Mouse (Mus musculus) hindbrain, embryonic 11.5 days (tissue): ENCODE measurements around the gene Lrp6. TPM values are rescaled to one million over a fixed set of nuclear protein-coding genes. Genes with fewer than 3 reads are reported as not detected.

ENCODE experiments used
- ATAC-seq: fragments of 200-750 bp; cut with Nextera tagmentation; 2 replicates; pipeline ENCODE4 v1.8.0; 2017; ENCODE audit warnings: mild to moderate bottlenecking, moderate TSS enrichment, moderate library complexity; ENCODE audit not compliant: low FRiP score
- DNase-seq: peaks from one replicate; pipeline ENCODE4 v3.0.0-alpha.2; 2015; ENCODE audit warnings: low spot score
- H3K27ac ChIP-seq: fragments of 300-500 bp; sonication (generic); 2 replicates; pipeline ENCODE4 v1.5.1; 2014; ENCODE audit warnings: mild to moderate bottlenecking, low read depth, low read length
- H3K27me3 ChIP-seq: fragments of 300-500 bp; sonication (generic); 2 replicates; pipeline ENCODE4 v1.6.1; 2014; ENCODE audit warnings: mild to moderate bottlenecking, low read length, moderate library complexity, mixed read lengths; ENCODE audit not compliant: control insufficient read depth, insufficient read depth
- H3K36me3 ChIP-seq: fragments of 300-500 bp; sonication (generic); 2 replicates; pipeline ENCODE4 v1.6.1; 2014; ENCODE audit warnings: mild to moderate bottlenecking, low read length, moderate library complexity, mixed read lengths; ENCODE audit not compliant: control insufficient read depth, insufficient read depth
- H3K4me1 ChIP-seq: fragments of 300-500 bp; sonication (generic); replicated peaks from 2 replicates; pipeline ENCODE4 v1.6.1; 2014; ENCODE audit warnings: low read length, mixed read lengths; ENCODE audit not compliant: control insufficient read depth, insufficient read depth
- H3K4me2 ChIP-seq: fragments of 300-500 bp; sonication (generic); replicated peaks from 2 replicates; pipeline ENCODE4 v1.6.1; 2014; ENCODE audit warnings: mild to moderate bottlenecking, low read depth, low read length
- H3K4me3 ChIP-seq: fragments of 300-500 bp; sonication (generic); 2 replicates; pipeline ENCODE4 v1.5.1; 2014; ENCODE audit warnings: low read depth, low read length
- H3K9ac ChIP-seq: fragments of 300-500 bp; sonication (generic); 2 replicates; pipeline ENCODE4 v1.6.1; 2014; ENCODE audit warnings: low read depth, low read length
- H3K9me3 ChIP-seq: fragments of 300-500 bp; sonication (generic); 2 replicates; pipeline ENCODE4 v1.6.1; 2016; ENCODE audit warnings: low read length; ENCODE audit not compliant: control insufficient read depth
- WGBS: fragments of 180-500 bp; shearing (Covaris S2); extraction: QIAGEN DNeasy Blood & Tissue Kit; methylation state at CpG from one replicate; pipeline ENCODE4 v1.1.7; 2014; 5-methylcytosine and 5-hydroxymethylcytosine counted together
- polyA plus RNA-seq: library from polyadenylated mRNA; unstranded; fragments of >200 nt; fragmentation: Nextera tagmentation; extraction: Ambion mirVana; gene quantifications from 2 replicates; pipeline ENCODE4 v1.2.1, GENCODE M21; 2014

Lrp6 gene
- polyA plus RNA-seq, 1 experiment from 2014 or later: 37.1 TPM

- no peaks in the 10 kb centered on the region for H3K36me3 ChIP-seq
- no peak for ATAC-seq
- no peak overlapping the region for H3K27ac ChIP-seq
- no peak for DNase-seq
- no peaks in the 10 kb centered on the region for H3K27me3 ChIP-seq
- H3K9ac ChIP-seq: no peak overlapping the region
- H3K4me1 ChIP-seq: no peaks in the 10 kb centered on the region
- H3K9me3 ChIP-seq: no peaks in the 10 kb centered on the region
- WGBS: 75% methylated on average over 4 of the region's 4 CpGs
- no peak overlapping the region for H3K4me2 ChIP-seq
- H3K4me3 ChIP-seq: no peak overlapping the region
These were observed 49.6 kb downstream of the Lrp6 start for GRCm38 (mm10) chr6:134517141-134517540.

GRCm38 (mm10) chr6:134515416-134515815, 51.3 kb downstream of the Lrp6 start:
- Histone ChIP-seq H3K9ac (no peak overlapping the region), H3K27ac (no peak overlapping the region), H3K4me3 (no peak overlapping the region), H3K4me2 (no peak overlapping the region), H3K27me3 (no peaks in the 10 kb centered on the region), H3K36me3 (no peaks in the 10 kb centered on the region), H3K4me1 (0 out of 2 replicates have a peak, but pooled peaks cover 3% of the 10 kb centered on the region), H3K9me3 (no peaks in the 10 kb centered on the region)
- DNase-seq: no peak
- ATAC-seq: no peak
- WGBS: 79% methylated on average over 4 of the region's 4 CpGs

DNA sequence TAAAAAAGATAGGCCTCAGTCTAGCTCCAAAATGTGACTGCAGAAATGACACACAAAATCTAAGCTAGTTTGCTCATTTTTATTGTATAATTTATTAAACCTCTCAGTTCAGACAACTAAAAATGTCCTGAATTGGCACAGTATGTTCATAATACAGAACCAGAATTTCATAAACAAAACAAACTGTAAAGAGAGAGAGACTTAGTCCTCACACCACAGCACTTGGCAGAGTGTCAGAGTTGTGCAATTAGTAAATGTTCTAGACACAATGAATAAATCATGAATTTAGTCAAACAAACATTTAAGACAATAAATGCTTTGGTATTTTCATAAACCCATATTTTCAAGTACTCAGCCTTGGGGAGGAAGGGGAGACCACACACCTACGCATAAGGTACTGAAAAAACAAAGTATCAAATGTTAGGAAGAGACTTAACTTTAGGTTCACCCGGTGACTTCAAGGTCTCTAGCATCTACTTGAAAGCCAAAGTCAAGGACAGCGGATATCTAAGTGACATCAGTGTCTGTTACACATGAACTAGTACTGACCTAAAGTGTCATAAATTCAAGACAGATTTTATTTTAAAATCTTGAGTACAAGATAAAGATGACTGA, 52.8 kb downstream of the Lrp6 start:
- Histone ChIP-seq H3K27ac (no peak overlapping the region), H3K4me2 (no peak overlapping the region), H3K9me3 (no peaks in the 10 kb centered on the region), H3K36me3 (no peaks in the 10 kb centered on the region), H3K4me1 (0 out of 2 replicates have a peak, but pooled peaks cover 3% of the 10 kb centered on the region), H3K4me3 (no peak overlapping the region), H3K27me3 (no peaks in the 10 kb centered on the region), H3K9ac (no peak overlapping the region)
- WGBS: 91% methylated on average over 3 of the region's 3 CpGs
- no peak for DNase-seq
- ATAC-seq: no peak

DNA sequence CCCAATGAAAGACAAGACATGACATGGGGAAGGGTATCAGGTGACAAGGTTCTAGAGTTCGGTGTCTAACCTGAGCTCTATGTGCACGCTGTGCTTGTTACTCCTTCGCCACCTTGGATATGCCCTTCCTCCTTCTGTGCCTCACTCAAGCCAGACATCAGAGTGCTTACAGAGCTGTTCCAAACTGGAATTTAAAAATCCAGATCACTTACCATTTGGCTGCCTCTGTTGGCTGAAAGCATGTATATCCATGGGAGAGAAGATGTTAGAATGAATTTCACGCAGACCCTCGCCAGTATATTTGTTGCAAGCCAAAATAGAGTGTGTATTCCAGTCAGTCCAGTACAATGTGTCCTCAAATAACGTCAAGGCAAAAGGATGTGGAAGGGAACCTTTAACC, 53.8 kb downstream of the Lrp6 start:
- Histone ChIP-seq H3K9ac (no peak overlapping the region), H3K4me1 (0 out of 2 replicates have a peak, but pooled peaks cover 3% of the 10 kb centered on the region), H3K4me3 (no peak overlapping the region), H3K27ac (no peak overlapping the region), H3K9me3 (no peaks in the 10 kb centered on the region), H3K27me3 (no peaks in the 10 kb centered on the region), H3K36me3 (no peaks in the 10 kb centered on the region), H3K4me2 (no peak overlapping the region)
- no peak for DNase-seq
- no peak for ATAC-seq
- WGBS: 87% methylated on average over 6 of the region's 6 CpGs

DNA sequence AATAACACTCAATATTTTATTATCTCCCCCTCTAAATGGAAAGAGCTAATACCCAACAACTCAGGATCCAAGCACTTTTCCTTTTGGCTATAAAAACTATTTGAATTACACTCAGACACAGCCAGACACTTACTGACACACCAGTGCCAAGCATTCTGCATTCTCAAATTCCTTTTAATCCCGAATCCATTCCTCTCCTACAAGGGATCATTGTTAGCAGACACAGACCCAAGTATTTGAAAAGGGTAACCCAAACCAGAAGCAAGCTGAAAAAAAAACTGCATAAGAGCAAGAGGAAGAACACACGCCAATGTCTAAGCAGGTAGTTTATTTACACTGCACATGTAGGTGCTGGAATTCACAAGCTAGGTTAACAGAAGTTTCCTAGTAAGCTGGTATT, 54.3 kb downstream of the Lrp6 start:
- H3K36me3 ChIP-seq: no peaks in the 10 kb centered on the region
- DNase-seq (no peak), ATAC-seq (no peak)
- H3K9me3 ChIP-seq: no peaks in the 10 kb centered on the region
- H3K4me2 ChIP-seq: no peak overlapping the region
- H3K4me3 ChIP-seq: no peak overlapping the region
- H3K27me3 ChIP-seq: no peaks in the 10 kb centered on the region
- H3K4me1 ChIP-seq: 0 out of 2 replicates have a peak, but pooled peaks cover 3% of the 10 kb centered on the region
- WGBS: 62% methylated on average over 2 of the region's 2 CpGs
- H3K9ac ChIP-seq: no peak overlapping the region
- H3K27ac ChIP-seq: no peak overlapping the region

DNA sequence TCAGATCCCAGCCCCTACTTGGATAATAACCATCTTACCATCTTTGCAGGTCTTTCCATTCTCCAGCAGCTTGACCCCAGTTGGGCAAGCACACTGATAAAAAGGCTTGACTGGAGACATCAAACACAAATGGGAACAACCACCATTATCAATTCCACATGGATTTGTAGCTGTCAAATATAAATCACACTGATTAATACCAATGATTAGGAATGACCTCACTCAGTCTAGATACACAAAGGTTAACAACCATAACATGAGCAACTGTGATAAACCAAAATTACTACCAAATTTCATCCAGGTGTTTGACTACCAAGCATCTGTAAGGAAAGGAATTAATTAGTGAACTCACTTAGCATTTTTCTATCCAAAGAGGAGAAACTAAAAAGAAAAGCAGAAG, 55.6 kb downstream of the Lrp6 start:
- H3K9ac ChIP-seq: no peak overlapping the region
- DNase-seq (no peak), ATAC-seq (peak; percentile 15; the same call in 1 of the 2 replicates)
- no peaks in the 10 kb centered on the region for H3K27me3 ChIP-seq
- H3K27ac ChIP-seq: no peak overlapping the region
- H3K4me3 ChIP-seq: no peak overlapping the region
- 0 out of 2 replicates have a peak, but pooled peaks cover 3% of the 10 kb centered on the region for H3K4me1 ChIP-seq
- no peak overlapping the region for H3K4me2 ChIP-seq
- no peaks in the 10 kb centered on the region for H3K9me3 ChIP-seq
- H3K36me3 ChIP-seq: no peaks in the 10 kb centered on the region

GRCm38 (mm10) chr6:134510280-134510679, 56.5 kb downstream of the Lrp6 start:
- H3K4me2 ChIP-seq: no peak overlapping the region
- no peaks in the 10 kb centered on the region for H3K9me3 ChIP-seq
- no peak overlapping the region for H3K9ac ChIP-seq
- no peak overlapping the region for H3K4me3 ChIP-seq
- H3K4me1 ChIP-seq: 0 out of 2 replicates have a peak, but pooled peaks cover 3% of the 10 kb centered on the region
- WGBS: 50% methylated on average over 2 of the region's 2 CpGs
- H3K27ac ChIP-seq: no peak overlapping the region
- DNase-seq: no peak
- H3K27me3 ChIP-seq: no peaks in the 10 kb centered on the region
- no peaks in the 10 kb centered on the region for H3K36me3 ChIP-seq
- peak; percentile 44; the same call in 1 of the 2 replicates for ATAC-seq

- Histone ChIP-seq H3K4me1 (0 out of 2 replicates have a peak, but pooled peaks cover 3% of the 10 kb centered on the region), H3K4me2 (no peak overlapping the region), H3K9ac (no peak overlapping the region), H3K27me3 (no peaks in the 10 kb centered on the region), H3K27ac (peak overlapping the region; percentile 47; the same call in 1 of the 2 replicates), H3K36me3 (no peaks in the 10 kb centered on the region), H3K4me3 (no peak overlapping the region), H3K9me3 (no peaks in the 10 kb centered on the region)
- ATAC-seq (peak; percentile 58; the same call in 1 of the 2 replicates), DNase-seq (peak; percentile 47)
- 47% methylated on average over 10 of the region's 10 CpGs for WGBS
These were observed 57.0 kb downstream of the Lrp6 start for GRCm38 (mm10) chr6:134509731-134510226.

- Histone ChIP-seq H3K9me3 (no peaks in the 10 kb centered on the region), H3K4me1 (no peaks in the 10 kb centered on the region), H3K4me2 (no peak overlapping the region), H3K36me3 (no peaks in the 10 kb centered on the region), H3K27me3 (no peaks in the 10 kb centered on the region), H3K4me3 (no peak overlapping the region), H3K9ac (no peak overlapping the region), H3K27ac (no peak overlapping the region)
- no peak for ATAC-seq
- peak; percentile 26 for DNase-seq
- 59% methylated on average over 4 of the region's 4 CpGs for WGBS
These were observed 61.9 kb downstream of the Lrp6 start for GRCm38 (mm10) chr6:134504866-134505265.
